Mouse (Mus musculus): ENCODE measurements around the gene Smtnl2. TPM values are rescaled to one million over a fixed set of nuclear protein-coding genes. Genes with fewer than 3 reads are reported as not detected.

Gene Smtnl2
- polyA plus RNA-seq, 1 experiment from 2014 or later = 2.2 TPM

- no peaks in the 10 kb centered on the region for H3K36me3 ChIP-seq (ENCODE audit: poor library complexity, severe bottlenecking)
- no peak overlapping the region for H3K9ac ChIP-seq
- no peak overlapping the region for H3K27ac ChIP-seq
- ATAC-seq = no peak
- 80% methylated on average over 12 of the region's 12 CpGs for WGBS
- peaks cover 38% of the 10 kb centered on the region for H3K27me3 ChIP-seq
- H3K9me3 ChIP-seq (replicated peaks) = no peaks in the 10 kb centered on the region
- H3K4me3 ChIP-seq = no peak overlapping the region
- H3K4me2 ChIP-seq = no peak overlapping the region
- H3K4me1 ChIP-seq = peaks cover 15% of the 10 kb centered on the region
These were observed 1.7 kb downstream of the Smtnl2 start for GRCm38 (mm10) chr11:72409649-72410385.

- H3K4me1 ChIP-seq = peaks cover 15% of the 10 kb centered on the region
- no peaks in the 10 kb centered on the region for H3K9me3 ChIP-seq (replicated peaks)
- no peak overlapping the region for H3K4me2 ChIP-seq
- H3K27ac ChIP-seq = no peak overlapping the region
- no peak overlapping the region for H3K4me3 ChIP-seq
- no peak overlapping the region for H3K9ac ChIP-seq
- peaks cover 39% of the 10 kb centered on the region for H3K27me3 ChIP-seq
- 68% methylated on average over 9 of the region's 9 CpGs for WGBS
- H3K36me3 ChIP-seq (ENCODE audit: poor library complexity, severe bottlenecking) = no peaks in the 10 kb centered on the region
- ATAC-seq = no peak
These were observed 2.9 kb downstream of the Smtnl2 start for GRCm38 (mm10) chr11:72408451-72409170.

GRCm38 (mm10) chr11:72407574-72407973, 3.9 kb downstream of the Smtnl2 start:
- no peak for ATAC-seq
- Histone ChIP-seq H3K9ac (no peak overlapping the region), H3K4me2 (no peak overlapping the region), H3K36me3 (ENCODE audit: poor library complexity, severe bottlenecking) (no peaks in the 10 kb centered on the region), H3K27ac (no peak overlapping the region), H3K4me1 (peaks cover 15% of the 10 kb centered on the region), H3K27me3 (peaks cover 36% of the 10 kb centered on the region), H3K4me3 (no peak overlapping the region), H3K9me3 (replicated peaks) (no peaks in the 10 kb centered on the region)
- WGBS = 23% methylated on average over 7 of the region's 7 CpGs

GRCm38 (mm10) chr11:72407081-72407480, 4.4 kb downstream of the Smtnl2 start:
- H3K9me3 ChIP-seq (replicated peaks) = no peaks in the 10 kb centered on the region
- H3K27me3 ChIP-seq = peaks cover 36% of the 10 kb centered on the region
- no peak overlapping the region for H3K4me2 ChIP-seq
- H3K9ac ChIP-seq = no peak overlapping the region
- H3K27ac ChIP-seq = no peak overlapping the region
- WGBS = 20% methylated on average over 3 of the region's 3 CpGs
- peaks cover 15% of the 10 kb centered on the region for H3K4me1 ChIP-seq
- no peak overlapping the region for H3K4me3 ChIP-seq
- no peaks in the 10 kb centered on the region for H3K36me3 ChIP-seq (ENCODE audit: poor library complexity, severe bottlenecking)
- no peak for ATAC-seq

GRCm38 (mm10) chr11:72406079-72406675, 5.3 kb downstream of the Smtnl2 start:
- no peaks in the 10 kb centered on the region for H3K36me3 ChIP-seq (ENCODE audit: poor library complexity, severe bottlenecking)
- peaks cover 8% of the 10 kb centered on the region for H3K4me1 ChIP-seq
- no peak overlapping the region for H3K9ac ChIP-seq
- H3K9me3 ChIP-seq (replicated peaks) = no peaks in the 10 kb centered on the region
- WGBS = 66% methylated on average over 8 of the region's 8 CpGs
- no peak overlapping the region for H3K27ac ChIP-seq
- no peak overlapping the region for H3K4me2 ChIP-seq
- ATAC-seq = no peak
- peaks cover 27% of the 10 kb centered on the region for H3K27me3 ChIP-seq
- no peak overlapping the region for H3K4me3 ChIP-seq

GRCm38 (mm10) chr11:72405532-72405931, 6.0 kb downstream of the Smtnl2 start:
- H3K27me3 ChIP-seq = peaks cover 21% of the 10 kb centered on the region
- H3K4me3 ChIP-seq = no peak overlapping the region
- H3K9me3 ChIP-seq (replicated peaks) = no peaks in the 10 kb centered on the region
- H3K9ac ChIP-seq = no peak overlapping the region
- no peak overlapping the region for H3K4me2 ChIP-seq
- no peak for ATAC-seq
- H3K27ac ChIP-seq = no peak overlapping the region
- H3K36me3 ChIP-seq (ENCODE audit: poor library complexity, severe bottlenecking) = no peaks in the 10 kb centered on the region
- 70% methylated on average over 4 of the region's 4 CpGs for WGBS
- peaks cover 2% of the 10 kb centered on the region for H3K4me1 ChIP-seq

GRCm38 (mm10) chr11:72402969-72403368, 8.5 kb downstream of the Smtnl2 start:
- Histone ChIP-seq H3K4me1 (no peaks in the 10 kb centered on the region), H3K4me3 (no peak overlapping the region), H3K36me3 (ENCODE audit: poor library complexity, severe bottlenecking) (no peaks in the 10 kb centered on the region), H3K27me3 (0 out of 2 replicates have a peak, but pooled peaks cover 5% of the 10 kb centered on the region), H3K4me2 (no peak overlapping the region), H3K27ac (no peak overlapping the region), H3K9me3 (replicated peaks) (no peaks in the 10 kb centered on the region), H3K9ac (no peak overlapping the region)
- ATAC-seq = no peak
- WGBS = 89% methylated on average over 12 of the region's 12 CpGs

- H3K27ac ChIP-seq = no peak overlapping the region
- H3K36me3 ChIP-seq (ENCODE audit: poor library complexity, severe bottlenecking) = no peaks in the 10 kb centered on the region
- H3K4me1 ChIP-seq = no peaks in the 10 kb centered on the region
- H3K9me3 ChIP-seq (replicated peaks) = no peaks in the 10 kb centered on the region
- H3K4me3 ChIP-seq = no peak overlapping the region
- WGBS = 88% methylated on average over 5 of the region's 5 CpGs
- no peak for ATAC-seq
- 0 out of 2 replicates have a peak, but pooled peaks cover 5% of the 10 kb centered on the region for H3K27me3 ChIP-seq
- no peak overlapping the region for H3K4me2 ChIP-seq
- no peak overlapping the region for H3K9ac ChIP-seq
These were observed 9.5 kb downstream of the Smtnl2 start for GRCm38 (mm10) chr11:72402017-72402416.

- Histone ChIP-seq H3K9me3 (replicated peaks) (no peaks in the 10 kb centered on the region), H3K4me3 (no peak overlapping the region), H3K9ac (no peak overlapping the region), H3K36me3 (ENCODE audit: poor library complexity, severe bottlenecking) (no peaks in the 10 kb centered on the region), H3K4me2 (no peak overlapping the region), H3K4me1 (no peaks in the 10 kb centered on the region), H3K27me3 (0 out of 2 replicates have a peak, but pooled peaks cover 5% of the 10 kb centered on the region), H3K27ac (no peak overlapping the region)
- no peak for ATAC-seq
- 87% methylated on average over 12 of the region's 12 CpGs for WGBS
These were observed 10.4 kb downstream of the Smtnl2 start for GRCm38 (mm10) chr11:72401068-72401467.

- H3K9ac ChIP-seq = no peak overlapping the region
- no peaks in the 10 kb centered on the region for H3K27me3 ChIP-seq
- H3K4me1 ChIP-seq = 0 out of 2 replicates have a peak, but pooled peaks cover 4% of the 10 kb centered on the region
- H3K27ac ChIP-seq = no peak overlapping the region
- no peaks in the 10 kb centered on the region for H3K36me3 ChIP-seq (ENCODE audit: poor library complexity, severe bottlenecking)
- no peak for ATAC-seq
- no peak overlapping the region for H3K4me2 ChIP-seq
- WGBS = 87% methylated on average over 8 of the region's 8 CpGs
- H3K9me3 ChIP-seq (replicated peaks) = no peaks in the 10 kb centered on the region
- no peak overlapping the region for H3K4me3 ChIP-seq
These were observed 13.5 kb downstream of the Smtnl2 start for GRCm38 (mm10) chr11:72397811-72398525.

GRCm38 (mm10) chr11:72397072-72397471, 14.4 kb downstream of the Smtnl2 start:
- Histone ChIP-seq H3K36me3 (ENCODE audit: poor library complexity, severe bottlenecking) (no peaks in the 10 kb centered on the region), H3K4me2 (no peak overlapping the region), H3K4me1 (0 out of 2 replicates have a peak, but pooled peaks cover 4% of the 10 kb centered on the region), H3K4me3 (no peak overlapping the region), H3K9ac (no peak overlapping the region), H3K9me3 (replicated peaks) (no peaks in the 10 kb centered on the region), H3K27ac (no peak overlapping the region), H3K27me3 (no peaks in the 10 kb centered on the region)
- 85% methylated on average over 10 of the region's 10 CpGs for WGBS
- ATAC-seq = no peak

GRCm38 (mm10) chr11:72396621-72397020, 14.9 kb downstream of the Smtnl2 start:
- H3K27ac ChIP-seq = no peak overlapping the region
- ATAC-seq = no peak
- no peak overlapping the region for H3K4me3 ChIP-seq
- 0 out of 2 replicates have a peak, but pooled peaks cover 4% of the 10 kb centered on the region for H3K4me1 ChIP-seq
- H3K36me3 ChIP-seq (ENCODE audit: poor library complexity, severe bottlenecking) = no peaks in the 10 kb centered on the region
- no peak overlapping the region for H3K4me2 ChIP-seq
- no peaks in the 10 kb centered on the region for H3K9me3 ChIP-seq (replicated peaks)
- H3K9ac ChIP-seq = no peak overlapping the region
- H3K27me3 ChIP-seq = no peaks in the 10 kb centered on the region
- WGBS = 90% methylated on average over 7 of the region's 7 CpGs

Data from forebrain, embryonic 13.5 days (tissue).